Mouse (Mus musculus) neutrophil, adult 5-6 weeks (primary cell): ENCODE measurements around the gene Eci2. TPM values are rescaled to one million over a fixed set of nuclear protein-coding genes. Genes with fewer than 3 reads are reported as not detected.

Experiments used
- ATAC-seq: fragments of 151-379, 151-347 bp; 2 replicates; pipeline ENCODE4 v1.8.0; 2017; ENCODE audit warnings: mild to moderate bottlenecking, moderate TSS enrichment; ENCODE audit not compliant: insufficient number of reproducible peaks, poor library complexity, low FRiP score, severe bottlenecking; ENCODE audit errors: extremely low read depth
- total RNA-seq: library from RNA; stranded (forward); fragments of 200-1000 nt; gene quantifications from 2 replicates; pipeline ENCODE4 v1.2.3, GENCODE M21; 2017

The Eci2 gene
- total RNA-seq, 1 experiment from 2014 or later = 16.1 TPM

DNA sequence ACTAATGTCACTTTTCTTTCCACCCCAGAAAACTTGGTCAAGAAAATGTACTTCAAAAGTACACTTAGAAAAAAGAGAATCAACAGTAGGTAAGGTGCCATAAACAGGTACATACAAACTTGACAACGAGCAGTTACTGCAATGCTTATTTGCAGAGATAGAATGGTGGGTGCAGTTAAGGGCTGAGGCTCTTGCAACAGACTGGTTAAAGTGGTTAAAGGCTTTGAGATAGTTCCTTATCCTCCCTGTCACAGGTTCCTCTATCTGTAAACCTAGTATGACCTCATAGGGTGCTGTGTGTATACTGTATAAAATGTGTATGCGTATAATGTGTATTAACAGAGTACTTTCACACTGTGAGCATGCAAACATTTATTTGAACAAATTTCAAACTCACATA, 75.5 kb downstream of the Eci2 start:
- 0 out of 2 replicates have a peak, but pooled peaks have one; percentile 26 for ATAC-seq

DNA sequence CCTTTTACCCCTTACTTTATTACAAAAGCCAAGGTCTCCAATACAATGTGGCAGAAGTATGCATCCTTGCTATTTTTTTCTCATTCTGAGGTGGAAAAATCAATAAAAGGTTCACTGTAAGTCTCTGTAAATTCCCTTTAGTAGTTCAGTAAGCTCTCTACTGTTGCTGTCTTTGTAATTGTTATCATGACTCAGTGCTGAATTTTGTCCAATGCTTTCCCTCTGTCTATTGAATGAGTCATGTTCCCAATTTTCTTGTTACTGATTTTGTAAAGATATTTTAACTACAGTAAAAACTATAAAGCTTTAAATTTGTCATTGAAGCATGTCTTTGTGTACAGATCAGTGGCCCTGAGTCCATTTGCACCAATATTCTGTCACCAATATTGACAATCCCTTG, 84.5 kb downstream of the Eci2 start:
- ATAC-seq = no peak

DNA sequence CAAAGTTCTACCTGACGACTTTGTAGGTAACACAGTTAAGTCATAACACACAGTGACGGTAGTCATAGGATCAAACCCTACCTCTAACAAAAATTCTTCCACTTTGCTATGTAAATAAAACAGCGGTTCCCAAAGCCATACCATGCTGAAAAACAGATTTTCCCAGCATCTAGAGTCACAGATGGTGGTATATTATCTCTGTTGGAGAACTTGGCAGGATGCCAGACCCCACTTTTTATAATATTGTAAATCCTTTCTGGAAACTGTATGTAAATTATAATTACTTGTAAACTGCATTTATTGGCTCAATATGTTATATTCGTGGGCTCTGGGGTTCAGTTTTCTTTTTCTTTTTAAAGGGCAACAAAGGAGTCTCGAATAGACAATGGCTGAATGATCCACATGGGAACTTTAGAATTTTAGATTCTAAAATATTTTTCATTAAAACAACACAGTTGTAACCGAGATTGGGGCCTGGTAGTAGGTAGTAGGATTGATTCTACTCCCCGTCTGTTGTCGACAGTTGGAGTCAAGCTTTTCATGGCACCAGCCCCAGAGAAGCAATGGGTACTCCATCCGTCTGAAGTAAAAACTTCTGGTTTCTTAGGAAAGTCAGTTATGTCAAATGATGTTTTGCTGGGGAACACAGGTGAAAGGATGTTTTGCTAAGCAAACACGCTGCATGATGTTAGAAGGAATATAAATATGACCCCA, 91.8 kb downstream of the Eci2 start:
- no peak for ATAC-seq

Other genes with a start within 250 kb of the Eci2 start
- 201 and 203 TPM in 2 replicates for gene Prpf4b, start 151.8 kb downstream of the Eci2 start, total RNA-seq
- gene Fam217a, start 102.8 kb downstream of the Eci2 start, total RNA-seq = not detected in 2 replicates
- gene 4933417A18Rik, start 102.7 kb downstream of the Eci2 start, total RNA-seq = not detected in 2 replicates
- gene Eci3, start 63.3 kb downstream of the Eci2 start, total RNA-seq = not detected in 2 replicates